Mouse (Mus musculus): ENCODE measurements at regions not wholly inside any gene's neighbourhood (a gene's known extent, or its start where the extent isn't known, plus 50 kb on each side); places are given as distances from the start of the nearest gene placed in this dataset.
"Not testable (repeated sequence)": the region's sequence is repeated elsewhere in the genome, so short reads cannot be mapped to it uniquely, and the experiment has no call there.

DNA sequence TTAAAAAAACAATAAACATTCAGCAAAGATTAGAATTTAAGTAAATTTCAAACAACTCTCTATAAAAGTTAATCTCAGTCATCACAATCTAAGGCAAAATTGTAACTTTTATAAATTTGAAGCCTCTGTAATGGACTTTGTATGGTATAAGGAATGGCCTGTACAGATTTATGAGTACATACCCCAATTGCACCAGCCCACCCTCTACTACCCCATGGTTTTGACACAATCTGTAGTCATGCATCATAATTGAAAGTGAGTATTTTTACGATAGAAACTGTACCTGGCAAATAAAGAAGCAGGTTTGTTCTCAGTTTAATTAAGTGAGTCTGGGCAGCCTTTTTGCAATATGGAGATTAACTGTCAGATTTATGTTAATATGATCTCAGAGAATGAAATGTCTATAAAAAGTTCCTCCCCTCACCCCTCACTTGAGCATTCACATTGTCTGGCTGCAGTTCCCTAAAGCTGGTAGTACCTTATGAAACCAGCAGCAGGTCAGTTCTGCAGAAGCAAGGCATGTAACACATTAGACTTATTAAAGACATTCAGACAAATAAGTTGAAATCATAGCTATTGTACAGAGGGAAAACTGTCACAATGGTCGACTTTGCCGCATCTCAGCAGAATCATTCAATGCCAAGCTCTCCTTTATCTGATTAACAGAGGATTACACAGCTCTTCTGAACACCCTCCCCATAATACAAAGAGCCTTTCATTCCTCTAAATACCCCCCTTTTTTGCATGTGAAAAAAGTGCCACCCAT lies 505.2 kb downstream of the Cypt12 start:
- WGBS: 87% methylated on average over 3 of the region's 3 CpGs
- Histone ChIP-seq H3K27me3 (ENCODE audit: insufficient read depth, poor library complexity, severe bottlenecking) (no peaks in the 10 kb centered on the region), H3K36me3 (no peaks in the 10 kb centered on the region), H3K9me3 (no peaks in the 10 kb centered on the region), H3K4me1 (no peaks in the 10 kb centered on the region), H3K4me3 (no peak overlapping the region), H3K27ac (no peak overlapping the region)
- DNase-seq (ENCODE audit: low spot score): no peak

GRCm38 (mm10) chr3:18453986-18454291 lies 505.7 kb downstream of the Cypt12 start:
- Histone ChIP-seq H3K4me1 (no peaks in the 10 kb centered on the region), H3K36me3 (no peaks in the 10 kb centered on the region), H3K4me3 (no peak overlapping the region), H3K27ac (no peak overlapping the region), H3K27me3 (ENCODE audit: insufficient read depth, poor library complexity, severe bottlenecking) (no peaks in the 10 kb centered on the region), H3K9me3 (no peaks in the 10 kb centered on the region)
- 84% methylated on average over 2 of the region's 2 CpGs for WGBS
- DNase-seq (ENCODE audit: low spot score): no peak

- 85% methylated on average over 4 of the region's 4 CpGs for WGBS
- H3K4me1 ChIP-seq; H3K36me3 ChIP-seq; H3K9me3 ChIP-seq; DNase-seq (ENCODE audit: low spot score); H3K27me3 ChIP-seq (ENCODE audit: insufficient read depth, poor library complexity, severe bottlenecking); H3K27ac ChIP-seq; H3K4me3 ChIP-seq: not testable (repeated sequence)
Measured at GRCm38 (mm10) chr3:18454558-18455191, 506.5 kb downstream of the Cypt12 start.

DNA sequence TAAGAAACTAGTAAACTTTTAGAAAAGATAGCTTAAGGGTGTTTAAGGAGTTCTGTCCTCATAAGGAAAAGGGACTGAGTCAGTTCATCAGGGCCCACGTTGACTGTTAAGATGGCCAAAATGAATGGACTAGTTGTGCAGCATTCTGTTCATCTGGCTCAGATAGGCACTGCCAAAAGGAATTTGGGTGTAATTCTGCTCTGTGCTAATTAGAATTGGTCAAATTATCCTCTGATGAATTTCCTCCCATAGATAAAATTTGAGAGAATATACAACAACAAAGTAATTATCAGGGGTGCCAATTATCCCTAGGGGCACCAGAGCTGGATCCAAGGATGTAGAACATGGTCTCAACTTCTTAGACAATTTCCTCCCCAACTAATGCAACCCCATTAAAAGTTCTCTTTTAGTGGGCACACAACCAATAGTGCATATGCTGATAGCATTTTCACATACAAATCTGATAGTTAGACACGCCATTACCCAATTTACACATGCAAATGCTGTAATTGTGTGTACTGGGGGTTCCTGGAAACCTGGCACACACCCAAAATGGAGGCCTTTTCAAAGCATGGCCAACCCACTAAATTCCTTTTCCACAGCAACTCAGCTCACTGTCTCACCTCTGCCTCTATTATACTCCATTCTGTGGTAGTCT lies 508.0 kb downstream of the Cypt12 start:
- no peaks in the 10 kb centered on the region for H3K9me3 ChIP-seq
- H3K27ac ChIP-seq: no peak overlapping the region
- H3K36me3 ChIP-seq: no peaks in the 10 kb centered on the region
- no peak for DNase-seq (ENCODE audit: low spot score)
- H3K4me1 ChIP-seq: no peaks in the 10 kb centered on the region
- H3K27me3 ChIP-seq (ENCODE audit: insufficient read depth, poor library complexity, severe bottlenecking): no peaks in the 10 kb centered on the region
- no peak overlapping the region for H3K4me3 ChIP-seq
- WGBS: 74% methylated on average over 2 of the region's 2 CpGs

DNA sequence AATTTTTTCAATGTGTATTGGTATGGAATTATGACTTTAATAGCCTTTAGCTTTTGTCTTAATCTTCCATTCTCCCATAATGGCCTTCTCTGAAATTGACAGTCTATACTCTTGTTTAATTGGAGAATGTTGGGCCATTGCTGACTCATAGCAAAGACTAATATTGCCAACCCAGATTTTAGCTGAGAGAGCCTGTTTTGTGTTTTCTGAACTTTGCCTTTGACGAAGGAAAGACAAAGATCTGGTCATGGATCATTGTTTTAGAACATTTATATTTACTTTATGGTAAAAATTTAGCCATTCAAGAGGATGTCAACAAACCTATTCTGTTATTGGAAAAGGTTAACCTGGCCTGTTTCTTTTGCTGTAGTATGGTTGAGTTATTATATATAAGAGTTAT lies 512.1 kb downstream of the Cypt12 start:
- no peak for DNase-seq (ENCODE audit: low spot score)
- H3K36me3 ChIP-seq: no peaks in the 10 kb centered on the region
- no peak overlapping the region for H3K4me3 ChIP-seq
- WGBS: 78% methylated on average over 1 of the region's 1 CpGs
- no peaks in the 10 kb centered on the region for H3K9me3 ChIP-seq
- H3K27me3 ChIP-seq (ENCODE audit: insufficient read depth, poor library complexity, severe bottlenecking): no peaks in the 10 kb centered on the region
- no peak overlapping the region for H3K27ac ChIP-seq
- H3K4me1 ChIP-seq: no peaks in the 10 kb centered on the region

GRCm38 (mm10) chr3:18471846-18472245 lies 523.6 kb downstream of the Cypt12 start:
- Histone ChIP-seq H3K4me3 (no peak overlapping the region), H3K27me3 (ENCODE audit: insufficient read depth, poor library complexity, severe bottlenecking) (no peaks in the 10 kb centered on the region), H3K27ac (no peak overlapping the region), H3K4me1 (no peaks in the 10 kb centered on the region), H3K36me3 (no peaks in the 10 kb centered on the region), H3K9me3 (no peaks in the 10 kb centered on the region)
- WGBS: 66% methylated on average over 3 of the region's 3 CpGs
- no peak for DNase-seq (ENCODE audit: low spot score)

DNA sequence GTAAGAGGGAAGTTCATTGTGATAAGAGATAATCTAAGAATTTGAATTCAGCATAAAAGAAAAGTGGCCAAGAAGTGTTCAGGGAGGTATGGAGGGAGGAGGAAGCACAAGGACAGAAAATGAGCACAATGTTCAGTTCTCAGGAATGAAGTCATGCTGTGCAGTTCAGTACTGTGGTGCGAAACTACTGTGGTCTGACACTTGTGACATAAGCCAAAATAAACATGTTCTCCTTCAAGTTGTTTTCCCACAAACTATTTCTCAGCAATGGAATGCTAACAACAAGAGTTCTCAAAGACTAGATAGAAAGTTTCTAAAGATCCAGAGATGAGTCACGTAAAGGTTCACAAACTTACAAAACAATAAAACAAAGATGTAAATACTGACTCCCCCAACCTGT lies 531.3 kb downstream of the Cypt12 start:
- H3K27ac ChIP-seq: no peak overlapping the region
- no peak overlapping the region for H3K4me3 ChIP-seq
- H3K36me3 ChIP-seq: no peaks in the 10 kb centered on the region
- H3K27me3 ChIP-seq (ENCODE audit: insufficient read depth, poor library complexity, severe bottlenecking): no peaks in the 10 kb centered on the region
- 80% methylated on average over 2 of the region's 2 CpGs for WGBS
- no peaks in the 10 kb centered on the region for H3K4me1 ChIP-seq
- H3K9me3 ChIP-seq: no peaks in the 10 kb centered on the region
- no peak for DNase-seq (ENCODE audit: low spot score)

- H3K27ac ChIP-seq: no peak overlapping the region
- H3K36me3 ChIP-seq: no peaks in the 10 kb centered on the region
- 74% methylated on average over 2 of the region's 2 CpGs for WGBS
- no peak overlapping the region for H3K4me3 ChIP-seq
- no peaks in the 10 kb centered on the region for H3K9me3 ChIP-seq
- DNase-seq (ENCODE audit: low spot score): no peak
- H3K27me3 ChIP-seq (ENCODE audit: insufficient read depth, poor library complexity, severe bottlenecking): no peaks in the 10 kb centered on the region
- H3K4me1 ChIP-seq: no peaks in the 10 kb centered on the region
Measured at GRCm38 (mm10) chr3:18482006-18482405, 533.8 kb downstream of the Cypt12 start.

GRCm38 (mm10) chr3:18488886-18489285 lies 540.7 kb downstream of the Cypt12 start:
- Histone ChIP-seq H3K27ac (no peak overlapping the region), H3K27me3 (ENCODE audit: insufficient read depth, poor library complexity, severe bottlenecking) (no peaks in the 10 kb centered on the region), H3K4me3 (no peak overlapping the region), H3K36me3 (no peaks in the 10 kb centered on the region), H3K4me1 (no peaks in the 10 kb centered on the region), H3K9me3 (no peaks in the 10 kb centered on the region)
- WGBS: 57% methylated on average over 2 of the region's 2 CpGs
- no peak for DNase-seq (ENCODE audit: low spot score)

GRCm38 (mm10) chr3:18522562-18522961 lies 574.4 kb downstream of the Cypt12 start:
- WGBS: 72% methylated on average over 3 of the region's 3 CpGs
- no peaks in the 10 kb centered on the region for H3K9me3 ChIP-seq
- H3K4me1 ChIP-seq: no peaks in the 10 kb centered on the region
- no peak for DNase-seq (ENCODE audit: low spot score)
- H3K27me3 ChIP-seq (ENCODE audit: insufficient read depth, poor library complexity, severe bottlenecking): no peaks in the 10 kb centered on the region
- no peak overlapping the region for H3K4me3 ChIP-seq
- H3K27ac ChIP-seq: no peak overlapping the region
- H3K36me3 ChIP-seq: no peaks in the 10 kb centered on the region

DNA sequence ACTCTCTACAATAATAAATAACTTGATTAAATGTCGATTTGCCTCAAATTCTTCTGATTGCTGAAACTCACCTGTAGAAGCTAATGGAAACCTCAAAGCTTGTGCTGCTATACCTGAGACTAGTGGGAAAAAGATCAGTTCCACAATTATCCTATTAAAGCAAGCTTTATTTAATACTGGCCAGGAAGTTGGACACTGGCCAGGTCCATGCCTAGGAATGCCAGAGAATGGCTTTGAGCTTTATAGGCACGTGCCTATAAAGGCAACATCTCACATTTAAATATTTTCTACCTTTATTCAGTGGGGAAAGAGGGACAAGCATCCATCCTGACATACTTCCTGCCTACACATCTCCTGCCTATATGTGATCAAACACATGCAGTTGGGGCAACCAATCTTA lies 575.8 kb downstream of the Cypt12 start:
- H3K36me3 ChIP-seq: no peaks in the 10 kb centered on the region
- no peak overlapping the region for H3K4me3 ChIP-seq
- H3K9me3 ChIP-seq: no peaks in the 10 kb centered on the region
- H3K4me1 ChIP-seq: no peaks in the 10 kb centered on the region
- no peak overlapping the region for H3K27ac ChIP-seq
- DNase-seq (ENCODE audit: low spot score): no peak
- 75% methylated on average over 2 of the region's 2 CpGs for WGBS
- H3K27me3 ChIP-seq (ENCODE audit: insufficient read depth, poor library complexity, severe bottlenecking): no peaks in the 10 kb centered on the region

DNA sequence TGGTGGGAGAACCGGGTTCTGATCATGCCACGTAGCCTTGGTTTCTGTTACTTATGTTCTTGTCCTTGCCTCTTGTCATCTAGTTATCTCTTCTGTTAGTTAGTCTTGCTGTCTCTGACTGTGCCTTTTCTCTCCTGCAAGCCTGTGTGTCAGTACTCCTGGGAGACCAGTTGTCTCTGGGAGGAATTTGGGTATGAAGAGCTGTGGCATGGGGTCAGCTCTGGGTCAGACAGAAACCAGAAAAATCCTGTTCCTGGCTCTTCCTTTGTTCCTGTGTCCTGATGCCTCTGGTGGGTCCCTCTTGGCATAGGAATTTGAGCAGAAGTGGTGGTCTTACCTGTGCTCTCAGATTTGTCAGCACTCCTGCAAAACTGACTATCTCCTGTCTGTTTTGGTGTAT lies 609.0 kb downstream of the Cypt12 start:
- H3K27me3 ChIP-seq (ENCODE audit: insufficient read depth, poor library complexity, severe bottlenecking): no peaks in the 10 kb centered on the region
- DNase-seq (ENCODE audit: low spot score): no peak
- no peak overlapping the region for H3K4me3 ChIP-seq
- WGBS: 93% methylated on average over 2 of the region's 2 CpGs
- no peaks in the 10 kb centered on the region for H3K4me1 ChIP-seq
- no peaks in the 10 kb centered on the region for H3K9me3 ChIP-seq
- H3K27ac ChIP-seq: no peak overlapping the region
- H3K36me3 ChIP-seq: no peaks in the 10 kb centered on the region

DNA sequence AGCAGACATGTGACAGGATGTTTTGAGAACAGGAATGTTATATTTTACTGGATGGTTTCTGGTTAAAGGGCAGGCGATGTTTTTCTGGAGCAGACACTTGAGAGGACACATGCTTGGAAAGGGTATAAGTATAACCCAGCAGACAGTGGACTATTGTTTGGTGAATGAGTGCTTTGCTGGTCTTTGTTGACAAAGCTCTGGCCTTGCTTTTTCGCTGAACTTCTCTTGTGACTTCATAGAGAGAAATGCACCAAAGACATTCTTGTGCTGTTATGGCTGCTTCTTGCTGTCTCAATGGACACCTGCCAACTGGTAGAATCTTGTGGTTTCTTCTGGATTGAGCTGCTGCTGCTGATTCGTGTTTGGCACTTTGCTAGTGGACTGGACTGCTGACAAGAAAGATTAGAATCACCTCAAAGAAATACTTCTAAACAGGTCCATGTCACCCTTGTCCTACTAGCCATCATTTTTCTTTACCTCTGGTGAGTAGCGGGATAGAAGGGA lies 612.1 kb downstream of the Cypt12 start:
- WGBS: 72% methylated on average over 4 of the region's 4 CpGs
- H3K36me3 ChIP-seq: no peaks in the 10 kb centered on the region

More for the DNA sequence above, 612.1 kb downstream of the Cypt12 start:
- Histone ChIP-seq H3K27me3 (ENCODE audit: insufficient read depth, poor library complexity, severe bottlenecking) (no peaks in the 10 kb centered on the region), H3K4me1 (no peaks in the 10 kb centered on the region), H3K9me3 (no peaks in the 10 kb centered on the region), H3K27ac (no peak overlapping the region), H3K4me3 (no peak overlapping the region)
- DNase-seq (ENCODE audit: low spot score): no peak

Data from heart, embryonic 10.5 days (tissue).